Mouse (Mus musculus): ENCODE results near the gene Dot1l.

Dot1l gene

DNA sequence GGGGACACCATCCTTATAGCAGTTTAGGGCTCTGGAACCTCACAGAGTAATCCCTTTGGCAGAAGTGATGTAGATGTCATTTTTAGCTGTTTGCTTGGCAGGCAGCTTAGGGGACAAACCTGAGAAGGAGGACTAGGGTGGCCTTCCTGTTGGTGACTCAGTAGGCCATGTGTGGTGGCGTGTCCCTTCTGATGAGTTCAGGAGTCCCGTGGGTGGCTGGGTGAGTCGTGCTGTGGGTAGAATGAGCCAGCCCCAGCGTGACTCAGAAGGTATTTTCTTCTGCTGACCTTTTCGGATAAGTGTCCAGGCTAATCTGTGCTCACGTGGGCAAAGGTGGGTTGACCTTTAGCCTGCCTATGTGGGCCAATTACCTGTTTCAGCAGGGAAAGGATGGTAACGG lies 3.6 kb downstream of the Dot1l start:
- DNase-seq (ENCODE audit: low read depth, low spot score): no peak

GRCm38 (mm10) chr10:80760596-80761524 lies 5.9 kb downstream of the Dot1l start:
- no peak for DNase-seq (ENCODE audit: low read depth, low spot score)

DNA sequence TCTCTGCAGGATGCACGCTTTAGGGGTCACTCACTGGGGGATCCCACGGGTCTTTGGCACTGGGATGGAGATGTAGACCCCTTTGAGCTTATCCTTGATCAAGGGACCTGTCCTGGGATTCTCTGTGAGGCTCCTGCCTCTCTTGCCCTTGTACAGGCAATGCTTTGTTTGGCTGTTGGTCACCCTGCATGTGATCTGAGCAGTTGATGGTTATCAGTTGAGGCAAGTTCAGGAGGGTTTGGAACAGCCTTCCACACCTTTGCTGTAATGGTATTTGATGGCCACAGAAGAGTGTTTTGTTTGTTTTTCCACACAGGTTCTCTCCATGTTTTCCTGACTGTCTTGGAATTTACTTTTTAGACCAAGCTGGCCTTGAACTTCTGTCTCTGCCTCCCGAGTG lies 6.8 kb downstream of the Dot1l start:
- DNase-seq (ENCODE audit: low read depth, low spot score): no peak

GRCm38 (mm10) chr10:80763502-80763901 lies 8.5 kb downstream of the Dot1l start:
- DNase-seq (ENCODE audit: low read depth, low spot score): no peak

DNA sequence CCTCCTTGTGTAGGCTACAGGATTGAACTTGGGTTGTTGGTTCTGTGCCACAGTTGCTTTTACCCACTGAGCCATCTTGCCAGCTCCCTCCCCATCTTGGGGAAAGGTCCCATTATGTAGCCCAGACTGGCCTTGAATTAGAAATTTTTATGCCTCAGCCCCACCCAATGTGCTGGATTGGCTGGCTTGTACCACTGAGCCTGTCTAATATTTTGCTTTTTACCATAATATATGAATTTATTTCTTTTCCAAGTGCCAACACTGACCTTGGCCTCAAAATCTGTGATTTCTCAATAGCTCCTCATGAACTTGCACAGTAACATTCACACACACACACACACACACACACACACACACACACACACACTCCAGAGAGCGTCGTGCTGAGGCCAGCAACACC lies 10.7 kb downstream of the Dot1l start:
- DNase-seq (ENCODE audit: low read depth, low spot score): no peak

GRCm38 (mm10) chr10:80766161-80766815 lies 11.3 kb downstream of the Dot1l start:
- DNase-seq (ENCODE audit: low read depth, low spot score): no peak

DNA sequence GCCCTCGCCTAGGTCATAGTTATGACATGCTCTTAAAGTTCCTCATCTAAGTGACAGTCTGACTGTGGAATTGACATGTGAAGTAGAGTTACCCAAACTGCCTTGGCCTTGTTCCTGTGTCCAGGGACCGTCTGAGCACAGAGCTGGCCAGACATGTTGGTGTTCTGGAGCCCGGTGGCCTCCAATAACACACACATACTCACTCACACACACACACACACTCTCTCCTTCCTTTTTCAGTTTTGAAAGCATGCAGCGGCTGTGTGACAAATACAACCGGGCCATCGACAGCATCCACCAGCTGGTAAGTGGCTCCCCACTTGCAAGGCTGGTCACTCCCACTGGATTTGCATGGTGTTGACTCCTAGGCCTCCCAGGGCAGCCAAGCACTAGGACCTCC lies 13.4 kb downstream of the Dot1l start:
- DNase-seq (ENCODE audit: low read depth, low spot score): no peak

- DNase-seq (ENCODE audit: low read depth, low spot score): no peak
Observed at GRCm38 (mm10) chr10:80773816-80774215, 18.8 kb downstream of the Dot1l start.

DNA sequence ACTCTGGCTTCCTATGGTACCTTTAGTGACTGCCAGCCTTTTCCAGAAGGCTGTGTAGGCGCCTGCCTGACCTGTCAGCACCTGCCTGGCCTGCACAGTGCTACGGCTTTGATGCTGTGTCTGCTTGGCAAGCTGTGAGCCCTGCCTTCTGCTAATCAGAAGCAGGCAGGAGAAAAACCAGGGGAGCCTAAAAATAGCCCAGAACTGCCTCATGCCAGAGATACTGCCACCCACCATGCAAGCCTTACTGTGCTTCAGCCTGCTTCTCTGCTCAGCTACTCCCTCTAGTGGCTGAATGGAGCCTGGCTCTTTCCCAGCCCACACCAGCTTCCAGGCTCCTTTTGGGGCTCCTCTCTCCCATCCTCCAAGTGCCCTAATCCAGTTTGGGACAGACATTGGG lies 19.5 kb downstream of the Dot1l start:
- peak; percentile 86 for DNase-seq (ENCODE audit: low read depth, low spot score)

GRCm38 (mm10) chr10:80774981-80775380 lies 20.0 kb downstream of the Dot1l start:
- DNase-seq (ENCODE audit: low read depth, low spot score): no peak

GRCm38 (mm10) chr10:80775731-80776130 lies 20.7 kb downstream of the Dot1l start:
- no peak for DNase-seq (ENCODE audit: low read depth, low spot score)

DNA sequence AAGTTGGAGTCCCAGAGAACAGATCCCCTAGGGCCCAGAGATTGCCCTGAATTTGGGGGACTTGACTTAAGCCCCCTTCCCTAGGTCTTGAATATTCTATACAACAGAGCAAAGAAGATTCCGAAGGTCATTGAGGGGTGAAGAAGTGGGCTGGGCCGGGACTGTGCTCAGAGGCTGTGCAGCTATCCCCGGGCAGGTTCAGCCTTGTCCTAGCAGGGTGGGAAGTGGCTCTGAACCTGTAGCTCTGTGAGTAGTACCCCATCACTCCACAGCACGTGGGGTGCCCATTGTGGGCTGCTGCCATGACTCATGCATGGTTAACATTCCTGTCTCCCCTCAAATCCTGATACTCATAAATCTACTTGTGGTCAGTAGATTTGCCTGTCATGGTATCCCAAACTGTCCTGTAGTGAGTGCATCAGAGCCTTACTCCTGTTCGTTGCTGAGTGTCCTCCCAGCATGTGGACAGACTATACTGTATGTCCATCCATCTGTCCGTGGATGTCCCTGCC lies 21.4 kb downstream of the Dot1l start:
- no peak for DNase-seq (ENCODE audit: low read depth, low spot score)

DNA sequence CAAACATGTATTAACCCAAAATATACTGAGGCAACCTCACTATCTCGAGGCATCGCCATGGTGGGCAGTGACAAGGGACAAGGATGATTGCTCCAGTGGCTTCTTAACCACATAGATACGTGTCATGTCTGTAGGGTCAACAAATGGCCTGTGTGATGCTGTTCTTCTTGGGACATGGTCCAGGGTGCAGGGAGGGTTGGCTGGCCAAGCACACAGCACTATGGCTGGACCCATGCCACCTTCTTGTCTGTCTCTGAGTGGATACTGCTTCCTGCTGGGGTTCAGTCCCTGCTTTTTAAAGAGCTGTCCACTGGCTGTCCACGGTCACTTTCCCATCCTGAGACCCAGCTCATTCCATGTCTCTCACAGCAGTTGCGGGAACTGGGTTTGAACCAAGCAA lies 22.1 kb downstream of the Dot1l start:
- DNase-seq (ENCODE audit: low read depth, low spot score): no peak

DNA sequence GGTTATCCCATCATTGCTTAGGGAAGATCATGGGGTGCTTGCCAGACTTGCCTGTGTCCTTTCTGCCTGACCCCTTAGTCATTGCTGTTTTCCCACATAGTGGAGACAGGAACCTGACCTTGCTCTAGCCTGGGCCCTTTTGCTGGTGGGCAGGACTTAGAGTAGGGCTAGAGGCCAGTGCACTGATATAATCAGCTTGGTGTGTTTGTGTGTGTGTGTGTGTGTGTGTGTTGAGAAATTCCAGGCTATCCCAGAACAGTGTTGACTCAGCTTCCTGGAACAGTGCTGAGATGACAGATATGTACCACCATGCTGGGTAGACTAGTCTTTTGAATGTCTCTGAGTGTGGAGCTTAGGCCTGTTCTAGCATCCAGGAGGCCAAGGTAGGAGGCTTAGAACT lies 24.6 kb downstream of the Dot1l start:
- no peak for DNase-seq (ENCODE audit: low read depth, low spot score)

- no peak for DNase-seq (ENCODE audit: low read depth, low spot score)
Observed at GRCm38 (mm10) chr10:80784302-80784701, 29.3 kb downstream of the Dot1l start.

- DNase-seq (ENCODE audit: low read depth, low spot score): no peak
Observed at GRCm38 (mm10) chr10:80784871-80785270, 29.9 kb downstream of the Dot1l start.

- DNase-seq (ENCODE audit: low read depth, low spot score): no peak
Observed at GRCm38 (mm10) chr10:80785963-80786362, 31.0 kb downstream of the Dot1l start.

DNA sequence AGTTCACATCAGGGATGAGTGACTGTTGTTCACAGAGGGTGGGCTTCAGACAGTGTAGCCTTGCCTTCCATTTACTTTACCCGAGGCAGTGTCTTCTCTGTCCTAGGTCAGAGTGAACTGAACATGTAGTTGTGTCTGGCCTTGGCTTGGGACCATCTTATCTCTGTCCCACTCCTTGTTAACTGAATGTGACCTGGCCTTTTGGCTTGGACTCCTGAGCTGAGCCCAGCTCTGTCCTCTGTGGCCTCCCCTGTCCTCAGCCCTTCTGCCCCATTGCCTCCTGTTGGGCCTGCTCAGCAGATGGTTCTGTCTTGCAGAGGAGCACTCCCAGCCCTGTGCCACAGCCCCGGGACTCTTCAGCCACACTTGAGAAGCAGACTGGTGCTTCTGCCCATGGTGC lies 32.5 kb downstream of the Dot1l start:
- DNase-seq (ENCODE audit: low read depth, low spot score): no peak

GRCm38 (mm10) chr10:80790761-80791404 lies 35.9 kb downstream of the Dot1l start:
- no peak for DNase-seq (ENCODE audit: low read depth, low spot score)

GRCm38 (mm10) chr10:80791476-80792174 lies 36.6 kb downstream of the Dot1l start:
- DNase-seq (ENCODE audit: low read depth, low spot score): no peak

GRCm38 (mm10) chr10:80792175-80793032 lies 37.4 kb downstream of the Dot1l start:
- no peak for DNase-seq (ENCODE audit: low read depth, low spot score)

Data from forelimb bud, embryonic 11.5 days (tissue).